Mouse (Mus musculus) adipose tissue, adult 10 weeks (tissue): ENCODE data around the gene Gopc. TPM values are rescaled to one million over a fixed set of nuclear protein-coding genes. Genes with fewer than 3 reads are reported as not detected.

ENCODE experiments used
- polyA plus RNA-seq: library from polyadenylated mRNA; stranded (reverse); fragments of 350-450 nt; fragmentation: Illumina TruSeq; extraction: RNeasy Lipid Tissue Mini Kit (QIAGEN cat#74804); gene quantifications from one replicate; pipeline ENCODE4 v1.2.3, GENCODE M21; 2014; ENCODE audit warnings: low read depth, low replicate concordance

Gene Gopc
- polyA plus RNA-seq, result 59.5 TPM

GRCm38 (mm10) chr10:52381845-52382591 lies at the start of gene Gopc:
Gene Gopc (minus strand): TSS chr10:52382124.

GRCm38 (mm10) chr10:52417299-52417997 lies 35.5 kb upstream of the Gopc start, which contains the start of gene Nus1:
Gene Nus1 (plus strand): TSS chr10:52417547.

GRCm38 (mm10) chr10:52388922-52389430 lies 7.1 kb upstream of the Gopc start, which contains the start of gene Nepn:
Gene Nepn (plus strand): TSS chr10:52388972.

GRCm38 (mm10) chr10:52358467-52358866 lies 23.5 kb downstream of the Gopc start, which contains the start of gene Gm26741:
Gene Gm26741 (plus strand): TSS chr10:52358767.

Other genes starting within 250 kb of the Gopc start
- gene Ros1, start 186.9 kb downstream of the Gopc start, polyA plus RNA-seq, result 42.9 TPM
- 7.3 TPM for gene Dcbld1, start 148.5 kb downstream of the Gopc start, polyA plus RNA-seq
- not detected for gene Gm26741, start 23.4 kb downstream of the Gopc start, polyA plus RNA-seq
- 1.5 TPM for gene Nepn, start 6.8 kb upstream of the Gopc start, polyA plus RNA-seq
- gene Nus1, start 35.4 kb upstream of the Gopc start, polyA plus RNA-seq, result 35.2 TPM